In the genomic region with DNA sequence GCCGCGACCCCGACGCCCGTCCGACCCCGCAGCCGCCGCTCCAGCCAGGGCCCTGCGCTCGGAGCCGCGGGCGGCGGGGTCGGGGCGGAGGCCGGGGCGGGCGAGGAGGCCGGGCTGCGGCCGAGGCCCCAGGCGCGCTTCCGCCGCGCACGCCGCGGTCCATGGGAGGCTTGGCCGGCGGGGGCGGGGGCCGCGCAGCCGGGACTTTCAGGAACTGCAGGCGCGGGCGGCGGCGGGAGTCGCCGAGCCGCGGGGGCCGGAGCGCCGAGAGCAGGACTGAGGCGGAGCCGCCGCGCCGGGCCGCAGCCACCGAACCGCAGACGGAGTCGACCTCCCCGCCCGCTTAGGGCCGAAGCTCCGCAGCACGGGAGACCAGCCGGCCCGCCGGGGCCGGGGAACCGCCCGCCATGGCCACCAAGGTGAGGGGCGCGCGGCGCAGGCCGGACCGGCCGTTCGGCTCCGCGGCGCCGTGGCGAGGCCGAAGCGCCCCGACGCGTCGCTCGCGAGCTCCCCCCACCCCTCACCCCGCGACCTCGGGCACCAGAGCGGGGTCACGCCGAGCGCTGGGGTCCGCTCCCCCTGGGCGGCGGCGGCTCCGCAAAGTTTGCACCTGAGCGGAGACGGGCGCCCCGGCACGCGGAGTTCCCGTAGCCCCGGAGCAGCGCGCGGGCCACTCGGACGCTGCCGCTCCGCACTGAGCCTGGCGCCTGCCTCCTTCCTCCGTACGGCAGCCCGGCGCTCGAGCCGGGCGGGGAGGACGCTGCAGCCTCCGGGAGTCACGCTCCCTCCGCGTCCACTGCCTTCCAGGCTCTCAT, we compare ENCODE assay signal across 7 mouse cellular contexts. TPM values are rescaled to one million over a fixed set of nuclear protein-coding genes. Genes with fewer than 3 reads are reported as not detected.
A peak's percentile ranks its signal among the peaks of the same experiment; 100 is the strongest.
DNase-seq lines count a peak whose midpoint lies in the region; ATAC-seq and TF ChIP-seq lines count a peak whose summit lies in the region.

A gene (plus strand): TSS at position 202 of the 815 bp plus-strand sequence.

- H3K4me2 ChIP-seq in limb, embryonic 13.5 days (replicated peaks) = peak within 1 kb of the TSS; percentile 73
- H3K4me2 ChIP-seq in midbrain, embryonic 14.5 days (ENCODE audit: low read length) = peak within 1 kb of the TSS; percentile 74

- no peaks in the 10 kb centered on the region for H3K27me3 ChIP-seq in embryonic facial prominence, embryonic 10.5 days (replicated peaks; ENCODE audit: low read depth, poor library complexity, severe bottlenecking)
- no peaks in the 10 kb centered on the region for H3K27me3 ChIP-seq in limb, embryonic 13.5 days
- no peaks in the 10 kb centered on the region for H3K27me3 ChIP-seq in midbrain, embryonic 14.5 days (ENCODE audit: control insufficient read depth, insufficient read depth, low read length)
- 0 out of 2 replicates have a peak, but pooled peaks cover 3% of the 10 kb centered on the region for H3K27me3 ChIP-seq in spleen, adult 2 months (ENCODE audit: control insufficient read depth, insufficient read depth, low read length)

- peak; percentile 31 for TF ChIP-seq POLR2A in spleen, adult 2 months (IDR thresholded peaks at IDR 0.05; ENCODE audit: low read depth, low read length)

- H3K27ac ChIP-seq in embryonic facial prominence, embryonic 10.5 days (replicated peaks) = peak within 1 kb of the TSS; percentile 100
- H3K27ac ChIP-seq in limb, embryonic 13.5 days = peak within 1 kb of the TSS; percentile 99
- H3K27ac ChIP-seq in midbrain, embryonic 14.5 days (replicated peaks; ENCODE audit: low read depth, low read length) = peak within 1 kb of the TSS; percentile 93
- peak within 1 kb of the TSS; percentile 99 for H3K27ac ChIP-seq in spleen, adult 2 months (ENCODE audit: insufficient read depth, low read length)

- H3K4me1 ChIP-seq in embryonic facial prominence, embryonic 10.5 days = peaks cover 58% of the 10 kb centered on the region
- H3K4me1 ChIP-seq in limb, embryonic 13.5 days = peaks cover 29% of the 10 kb centered on the region
- H3K4me1 ChIP-seq in midbrain, embryonic 14.5 days (ENCODE audit: control insufficient read depth, insufficient read depth, low read length) = peaks cover 6% of the 10 kb centered on the region; the same call in 1 of the 2 replicates
- H3K4me1 ChIP-seq in spleen, adult 2 months (ENCODE audit: control insufficient read depth, insufficient read depth, insufficient read length) = peaks cover 6% of the 10 kb centered on the region

- WGBS in embryonic facial prominence, embryonic 10.5 days = 2% methylated on average over 131 of the region's 131 CpGs
- under 1% methylated on average over 112 of the region's 131 CpGs for WGBS in limb, embryonic 13.5 days
- under 1% methylated on average over 111 of the region's 131 CpGs for WGBS in midbrain, embryonic 14.5 days
- 2% methylated on average over 123 of the region's 131 CpGs for WGBS in spleen, adult 2 months

- H3K4me3 ChIP-seq in embryonic facial prominence, embryonic 10.5 days = peak within 1 kb of the TSS; percentile 87
- peak within 1 kb of the TSS; percentile 85 for H3K4me3 ChIP-seq in limb, embryonic 13.5 days
- H3K4me3 ChIP-seq in midbrain, embryonic 14.5 days (replicated peaks; ENCODE audit: low read depth, low read length) = peak within 1 kb of the TSS; percentile 78
- peak within 1 kb of the TSS; percentile 91 for H3K4me3 ChIP-seq in spleen, adult 2 months (ENCODE audit: extremely low read depth, insufficient read depth, insufficient read length)

- no peak for TF ChIP-seq CTCF in spleen, adult 2 months (IDR thresholded peaks at IDR 0.05; ENCODE audit: extremely low read depth, insufficient read depth, insufficient read length, insufficient replicate concordance)

- ATAC-seq in limb, embryonic 13.5 days (ENCODE audit: low FRiP score, low read depth) = peak; percentile 88
- ATAC-seq in midbrain, embryonic 14.5 days (ENCODE audit: low FRiP score, low TSS enrichment) = peak; percentile 89

- H3K9ac ChIP-seq in limb, embryonic 13.5 days = peak within 1 kb of the TSS; percentile 100
- H3K9ac ChIP-seq in midbrain, embryonic 14.5 days (replicated peaks; ENCODE audit: low read length) = peak within 1 kb of the TSS; percentile 88

- 0 out of 2 replicates have a peak, but pooled peaks cover 3% of the 10 kb centered on the region for H3K9me3 ChIP-seq in embryonic facial prominence, embryonic 10.5 days
- H3K9me3 ChIP-seq in limb, embryonic 13.5 days = no peaks in the 10 kb centered on the region
- H3K9me3 ChIP-seq in midbrain, embryonic 14.5 days (ENCODE audit: control insufficient read depth, low read length) = no peaks in the 10 kb centered on the region

- DNase-seq in adrenal gland, adult 8-10 months = peak; percentile 45
- peak; percentile 81 for DNase-seq in embryonic facial prominence, embryonic 10.5 days (ENCODE audit: low spot score)
- peak; percentile 80 to 88 for DNase-seq in heart, adult 18-20 months
- peak; percentile 84 for DNase-seq in kidney, adult 18-20 months
- DNase-seq in midbrain, embryonic 14.5 days = peak; percentile 85
- DNase-seq in spleen, adult 2 months (ENCODE audit: low read depth in 1 of 2, low spot score in 2 of 2) = peak in 1 of 2 experiments; percentile 78

- H3K36me3 ChIP-seq in embryonic facial prominence, embryonic 10.5 days (replicated peaks) = no peaks in the 10 kb centered on the region
- H3K36me3 ChIP-seq in limb, embryonic 13.5 days = peaks cover 4% of the 10 kb centered on the region; the same call in 1 of the 2 replicates
- H3K36me3 ChIP-seq in midbrain, embryonic 14.5 days (ENCODE audit: control insufficient read depth, insufficient read depth, low read length) = no peaks in the 10 kb centered on the region
- H3K36me3 ChIP-seq in spleen, adult 2 months (ENCODE audit: control insufficient read depth, insufficient read depth, low read length) = no peaks in the 10 kb centered on the region

RNA-seq across cellular contexts. Expression of the gene that starts here (rescaled TPM):
- 10 to 100 TPM; 46.3 to 61.4 (median 52.9) TPM for total RNA-seq in adrenal gland, adult 8-10 months (2022)
- polyA plus RNA-seq in embryonic facial prominence, embryonic 10.5 days (2016; fragmentation: Nextera tagmentation; extraction: Ambion mirVana) = 16.3 and 19.5 TPM in 2 replicates
- total RNA-seq in heart, adult 18-20 months (2021) = 10 to 100 TPM; 31.0 to 32.9 TPM
- polyA plus RNA-seq in limb, embryonic 13.5 days (2015; fragmentation: Nextera tagmentation; extraction: Ambion mirVana) = 27.6 and 28.3 TPM in 2 replicates
- 4.5 and 8.3 TPM in 2 replicates for polyA plus RNA-seq in midbrain, embryonic 14.5 days (2014; fragmentation: Nextera tagmentation; extraction: Ambion mirVana)
- 22.1 and 26.6 TPM in 2 replicates for polyA plus RNA-seq in spleen, adult 2 months (2012; rRNA removed)
